Mouse (Mus musculus): Measurements from ENCODE around the gene Gm37240.

DNA sequence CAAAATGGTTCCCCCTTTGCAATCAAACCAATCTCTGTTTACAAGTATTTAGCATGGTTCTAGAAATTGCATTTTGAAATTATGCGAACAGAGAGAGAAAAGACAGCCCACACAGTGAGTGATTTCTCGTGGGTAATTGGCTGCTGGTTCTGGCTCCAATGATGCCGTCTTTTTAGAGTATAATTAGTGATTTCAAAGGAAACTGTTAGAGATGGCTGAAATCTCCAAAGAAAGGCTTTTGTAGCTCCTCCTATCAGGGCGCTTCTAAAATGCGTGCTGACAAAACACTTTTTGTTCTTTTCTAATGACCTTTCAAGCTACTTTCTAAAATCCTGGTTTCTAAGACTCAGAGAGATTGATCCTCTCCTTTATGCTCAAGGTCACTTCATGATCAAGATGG, 569.1 kb downstream of the Gm37240 start:
- TF ChIP-seq CTCF (IDR thresholded peaks at IDR 0.05; ENCODE audit: borderline replicate concordance, insufficient read depth, low read depth, low read length) (no peak), POLR2A (IDR thresholded peaks at IDR 0.05; ENCODE audit: borderline replicate concordance, insufficient read depth, low read length) (no peak)
